Mouse (Mus musculus) macrophage (primary cell): ENCODE measurements around the gene Tle6. TPM values are rescaled to one million over a fixed set of nuclear protein-coding genes. Genes with fewer than 3 reads are reported as not detected.

Experiments
- H3K27ac ChIP-seq: fragments of 350-480 bp; formaldehyde crosslinking; 2 replicates; pipeline ENCODE4 v1.9.0; 2021
- H3K36me3 ChIP-seq: fragments of 350-480 bp; formaldehyde crosslinking; 2 replicates; pipeline ENCODE4 v1.9.0; 2021; ENCODE audit errors: inconsistent target
- H3K4me3 ChIP-seq: fragments of 350-480 bp; formaldehyde crosslinking; 2 replicates; pipeline ENCODE4 v1.9.0; 2021; ENCODE audit errors: inconsistent target
- H3K79me2 ChIP-seq: fragments of 350-480 bp; formaldehyde crosslinking; 2 replicates; pipeline ENCODE4 v1.9.0; 2021; ENCODE audit errors: inconsistent target
- WGBS: methylation state at CpG from one replicate; pipeline ENCODE4 v1.1.7; 2026; ENCODE audit warnings: inconsistent platforms; ENCODE audit not compliant: missing documents; 5-methylcytosine and 5-hydroxymethylcytosine counted together
- polyA plus RNA-seq: library from polyadenylated mRNA; stranded (reverse); fragments of 250-400 nt; gene quantifications from 3 replicates; pipeline ENCODE4 v1.2.4, GENCODE M21; 2018; ENCODE audit warnings: inconsistent platforms

The Tle6 gene
- polyA plus RNA-seq, 1 experiment from 2014 or later = 17.4 TPM

DNA sequence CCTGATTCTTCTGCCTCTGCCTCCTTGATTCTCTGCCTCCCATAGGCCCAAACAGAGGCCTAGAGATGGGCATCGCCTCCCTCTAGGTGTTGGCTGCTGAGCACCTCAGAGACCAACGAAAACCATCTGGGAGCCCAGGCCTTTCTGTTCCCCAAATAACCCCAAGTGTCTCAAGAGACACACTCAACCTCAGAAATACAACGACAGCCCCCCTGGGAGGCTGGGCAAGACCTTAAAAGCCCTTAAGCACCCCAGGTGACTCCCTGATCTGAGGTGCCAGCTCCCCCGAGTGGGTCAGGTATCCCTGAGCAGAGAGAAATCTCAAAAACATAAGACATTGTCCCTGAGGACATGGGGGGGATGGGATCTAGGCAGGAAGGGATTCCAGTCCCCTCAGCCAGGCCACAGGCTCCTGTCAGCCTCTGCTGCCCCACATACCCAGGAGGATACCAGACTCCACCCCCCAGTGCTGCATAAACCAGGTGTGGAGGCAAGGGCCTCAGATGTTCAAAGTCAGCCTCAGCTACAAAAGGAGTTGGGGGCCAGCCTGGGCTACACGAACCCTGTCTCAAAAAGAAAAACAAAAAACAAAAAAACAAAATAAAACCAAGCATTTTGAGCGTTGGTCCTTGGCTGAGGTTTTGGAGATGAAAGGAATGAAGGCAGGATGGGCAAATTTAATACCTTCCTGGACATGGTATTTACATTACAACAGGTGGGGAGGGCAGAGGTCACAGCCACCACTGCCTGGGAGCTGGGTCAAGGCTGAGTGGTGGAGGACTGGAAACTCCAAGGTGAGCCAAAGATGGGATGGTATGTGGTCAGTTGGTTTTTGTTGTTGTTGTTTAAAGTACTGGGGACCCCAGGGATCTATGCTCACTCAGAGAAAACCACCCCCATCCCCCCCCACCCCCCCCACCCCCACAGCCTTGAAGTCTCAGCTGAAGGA lies 46.8 kb downstream of the Tle6 start:
- peaks cover 3% of the 10 kb centered on the region; the same call in 1 of the 2 replicates for H3K79me2 ChIP-seq
- H3K27ac ChIP-seq = no peak overlapping the region
- WGBS = 90% methylated on average over 6 of the region's 6 CpGs
- H3K36me3 ChIP-seq = no peaks in the 10 kb centered on the region
- H3K4me3 ChIP-seq = no peak overlapping the region

DNA sequence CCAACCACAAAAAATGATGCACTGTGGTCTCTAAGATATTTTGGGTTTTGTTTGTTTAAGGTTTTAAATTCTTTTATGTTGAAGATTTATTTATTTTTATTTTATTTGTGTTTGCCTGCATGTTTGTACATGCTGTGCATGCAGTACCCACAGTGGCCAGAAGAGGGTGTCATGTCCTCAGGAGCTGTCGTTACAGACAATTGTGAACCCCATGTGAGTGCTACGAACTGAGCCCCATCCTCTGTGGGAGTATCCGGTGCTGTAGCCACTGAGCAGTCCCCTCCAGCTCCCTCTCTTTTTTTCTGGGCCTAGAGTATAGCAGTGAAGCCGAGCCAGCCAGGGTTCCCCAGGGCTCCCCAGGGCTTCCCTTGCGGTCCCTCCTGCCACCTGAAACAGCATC lies 47.6 kb downstream of the Tle6 start:
- Histone ChIP-seq H3K27ac (no peak overlapping the region), H3K4me3 (no peak overlapping the region), H3K79me2 (no peaks in the 10 kb centered on the region), H3K36me3 (no peaks in the 10 kb centered on the region)
- 91% methylated on average over 5 of the region's 5 CpGs for WGBS

DNA sequence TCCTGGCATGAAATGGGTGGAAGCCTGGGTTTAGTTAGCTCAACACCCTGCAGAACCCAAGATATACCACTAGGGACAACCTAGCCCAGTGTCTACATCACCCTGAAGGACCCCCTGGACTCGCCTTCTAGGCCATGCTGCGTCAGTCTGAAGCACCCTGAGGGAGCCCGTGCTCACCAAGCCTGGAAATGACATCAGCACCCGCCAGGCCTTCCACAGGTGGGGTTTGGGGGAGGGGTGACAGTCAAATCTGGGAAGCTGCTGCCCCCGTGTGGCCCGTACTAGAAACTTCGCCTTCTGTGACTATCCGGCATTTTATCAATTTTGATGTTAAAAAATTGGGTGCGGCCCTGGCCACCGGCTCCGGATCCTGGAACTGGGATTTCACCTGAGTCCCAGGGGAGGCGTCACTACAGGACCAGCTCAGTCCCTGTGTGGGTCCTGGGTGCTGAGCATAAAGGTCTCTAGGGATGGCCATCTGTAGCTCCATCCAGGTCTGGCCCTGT lies 49.2 kb downstream of the Tle6 start:
- no peak overlapping the region for H3K27ac ChIP-seq
- under 1% methylated on average over 12 of the region's 12 CpGs for WGBS

DNA sequence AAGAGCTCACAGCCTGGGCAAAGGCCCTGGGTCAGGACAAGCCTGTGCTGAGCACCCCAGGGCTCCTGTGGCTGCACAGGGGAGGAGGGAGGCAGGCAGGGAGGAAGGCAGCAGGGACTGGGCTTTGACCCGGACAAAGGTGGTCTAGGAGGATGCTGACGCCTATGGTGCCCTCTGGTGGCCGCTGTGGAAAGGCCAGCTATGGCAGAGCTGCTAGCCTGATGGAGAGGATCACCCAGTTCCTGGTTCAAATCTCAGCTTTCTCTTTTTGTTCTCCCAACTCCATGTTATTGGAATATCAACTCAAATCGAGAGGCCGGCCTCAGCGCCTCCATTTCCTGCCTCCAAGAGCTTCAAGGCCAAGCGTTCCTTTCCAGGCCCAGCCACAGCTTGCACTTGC lies 50.6 kb downstream of the Tle6 start:
- no peak overlapping the region for H3K4me3 ChIP-seq
- H3K79me2 ChIP-seq = no peaks in the 10 kb centered on the region
- H3K27ac ChIP-seq = no peak overlapping the region
- no peaks in the 10 kb centered on the region for H3K36me3 ChIP-seq
- 19% methylated on average over 7 of the region's 7 CpGs for WGBS

More for the DNA sequence above, 49.2 kb downstream of the Tle6 start:
- H3K4me3 ChIP-seq = no peak overlapping the region
- H3K79me2 ChIP-seq = no peaks in the 10 kb centered on the region
- no peaks in the 10 kb centered on the region for H3K36me3 ChIP-seq

DNA sequence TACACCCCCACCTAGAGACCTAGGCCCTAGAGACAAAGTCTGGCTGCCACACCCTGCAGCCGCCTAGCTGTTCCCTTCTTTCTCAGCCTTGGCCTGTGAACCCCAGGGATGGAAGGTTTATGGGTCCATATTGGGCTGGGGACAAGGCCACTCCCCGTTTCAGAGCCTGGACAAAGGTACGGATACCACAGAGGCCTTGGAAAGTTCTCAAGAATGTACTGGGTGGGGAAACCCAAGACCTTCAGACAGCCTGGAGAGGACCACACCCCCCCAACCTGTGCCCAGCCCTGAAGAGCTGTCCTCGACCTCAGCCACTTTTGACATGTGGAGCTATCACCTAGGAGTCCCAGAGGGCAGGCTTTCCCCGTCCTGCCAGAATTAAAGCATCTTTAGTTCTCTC lies 51.9 kb downstream of the Tle6 start:
- Histone ChIP-seq H3K4me3 (no peak overlapping the region), H3K79me2 (peaks cover 5% of the 10 kb centered on the region), H3K27ac (no peak overlapping the region), H3K36me3 (no peaks in the 10 kb centered on the region)
- whole genome bisulfite sequencing = 91% methylated on average over 5 of the region's 5 CpGs

DNA sequence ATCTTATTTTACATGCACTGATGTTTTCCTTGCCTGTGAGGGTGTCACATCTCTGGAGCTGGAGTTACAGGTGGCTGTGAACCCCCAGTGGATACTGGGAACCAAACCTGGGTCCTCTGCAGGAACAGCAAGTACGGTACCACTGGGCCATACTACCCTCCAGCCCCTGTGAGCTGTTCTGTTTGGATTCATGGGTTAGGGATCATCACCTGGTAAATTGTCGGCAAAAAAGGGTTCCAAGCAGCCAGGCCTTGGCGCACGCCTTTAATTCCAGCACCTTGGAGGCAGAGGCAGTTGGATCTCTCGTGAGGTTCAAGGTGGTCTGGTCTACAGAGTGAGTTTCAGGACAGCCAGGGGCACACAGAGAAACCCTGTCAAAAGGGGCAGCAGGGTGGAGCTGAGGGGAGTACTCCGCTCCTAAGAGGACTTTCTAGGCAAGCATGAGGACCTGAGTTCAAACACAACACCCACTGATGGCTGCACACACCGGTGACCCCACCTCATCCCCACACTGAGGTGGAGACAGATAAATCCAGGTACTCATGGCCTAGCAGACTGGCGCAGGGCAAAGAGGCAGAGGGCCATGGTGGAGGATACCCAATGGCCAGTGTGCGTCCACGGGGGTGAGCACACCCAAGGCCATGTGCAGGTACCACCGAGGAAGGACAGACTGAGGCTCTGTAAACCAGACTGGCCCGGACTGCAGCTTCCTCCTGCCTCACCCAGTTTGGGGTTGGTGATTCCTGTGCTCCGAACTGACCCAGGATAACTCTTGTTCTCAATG lies 53.9 kb downstream of the Tle6 start:
- Histone ChIP-seq H3K4me3 (no peak overlapping the region), H3K27ac (no peak overlapping the region), H3K36me3 (no peaks in the 10 kb centered on the region), H3K79me2 (peaks cover 25% of the 10 kb centered on the region)
- 94% methylated on average over 13 of the region's 13 CpGs for WGBS

DNA sequence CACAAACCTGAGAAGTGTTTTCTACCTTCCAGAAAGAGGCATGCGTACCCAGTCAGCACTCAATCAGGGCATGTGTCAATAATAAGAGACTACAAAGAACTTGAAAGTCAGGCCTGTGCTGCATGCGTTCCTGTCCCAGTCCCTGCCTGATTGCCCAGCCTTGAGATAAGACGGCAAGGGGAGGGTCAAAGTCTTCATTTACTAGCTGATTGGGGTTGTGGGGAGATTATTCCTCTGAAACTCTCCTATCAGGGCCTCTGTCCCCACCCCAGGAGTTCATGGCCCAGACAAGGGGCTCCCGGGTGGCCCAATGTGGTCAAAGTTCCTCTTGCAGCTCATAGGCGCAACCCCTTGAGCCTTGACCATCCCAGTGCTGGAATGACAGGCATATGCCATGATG lies 54.5 kb downstream of the Tle6 start:
- WGBS = 97% methylated on average over 5 of the region's 5 CpGs
- Histone ChIP-seq H3K4me3 (no peak overlapping the region), H3K27ac (no peak overlapping the region), H3K79me2 (peaks cover 31% of the 10 kb centered on the region), H3K36me3 (no peaks in the 10 kb centered on the region)

DNA sequence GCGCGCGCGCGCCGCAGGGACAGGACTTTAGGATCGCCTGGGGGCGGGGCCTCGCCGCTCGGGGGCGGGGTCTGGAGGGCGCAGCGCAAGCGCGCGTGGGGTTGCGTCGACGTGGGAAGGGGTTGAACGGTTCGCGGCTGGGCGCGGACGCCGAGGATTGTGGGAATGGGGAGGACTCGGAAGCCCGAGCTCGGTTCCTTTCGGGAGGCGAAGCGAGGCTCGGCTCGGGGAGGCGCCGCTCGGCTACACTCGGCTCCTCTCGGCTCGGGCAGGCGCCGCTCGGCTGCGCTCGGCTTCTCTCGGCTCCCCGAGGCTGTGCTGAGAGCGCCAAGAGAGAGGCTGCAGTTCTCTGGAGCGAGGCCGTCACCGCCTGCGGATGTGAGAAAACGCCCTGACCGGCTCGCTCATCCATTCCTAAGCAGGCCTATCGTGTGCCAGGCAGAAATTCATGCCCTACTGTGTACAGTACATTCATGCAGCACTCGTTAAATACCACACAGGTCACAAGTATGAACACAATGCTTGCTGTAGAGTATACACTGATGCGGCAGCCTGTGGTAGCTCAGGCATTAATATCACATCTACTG lies 55.6 kb downstream of the Tle6 start, which contains the start of gene Gna11:
Gna11 (minus strand) TSS at position 30 of the 587 bp plus-strand sequence.
- H3K4me3 ChIP-seq = peak within 1 kb of the TSS; percentile 57
- H3K36me3 ChIP-seq = no peaks in the 10 kb centered on the region
- 1% methylated on average over 45 of the region's 59 CpGs for WGBS
- H3K79me2 ChIP-seq = peaks cover 42% of the 10 kb centered on the region
- H3K27ac ChIP-seq = peak within 1 kb of the TSS; percentile 19; the same call in 1 of the 2 replicates

DNA sequence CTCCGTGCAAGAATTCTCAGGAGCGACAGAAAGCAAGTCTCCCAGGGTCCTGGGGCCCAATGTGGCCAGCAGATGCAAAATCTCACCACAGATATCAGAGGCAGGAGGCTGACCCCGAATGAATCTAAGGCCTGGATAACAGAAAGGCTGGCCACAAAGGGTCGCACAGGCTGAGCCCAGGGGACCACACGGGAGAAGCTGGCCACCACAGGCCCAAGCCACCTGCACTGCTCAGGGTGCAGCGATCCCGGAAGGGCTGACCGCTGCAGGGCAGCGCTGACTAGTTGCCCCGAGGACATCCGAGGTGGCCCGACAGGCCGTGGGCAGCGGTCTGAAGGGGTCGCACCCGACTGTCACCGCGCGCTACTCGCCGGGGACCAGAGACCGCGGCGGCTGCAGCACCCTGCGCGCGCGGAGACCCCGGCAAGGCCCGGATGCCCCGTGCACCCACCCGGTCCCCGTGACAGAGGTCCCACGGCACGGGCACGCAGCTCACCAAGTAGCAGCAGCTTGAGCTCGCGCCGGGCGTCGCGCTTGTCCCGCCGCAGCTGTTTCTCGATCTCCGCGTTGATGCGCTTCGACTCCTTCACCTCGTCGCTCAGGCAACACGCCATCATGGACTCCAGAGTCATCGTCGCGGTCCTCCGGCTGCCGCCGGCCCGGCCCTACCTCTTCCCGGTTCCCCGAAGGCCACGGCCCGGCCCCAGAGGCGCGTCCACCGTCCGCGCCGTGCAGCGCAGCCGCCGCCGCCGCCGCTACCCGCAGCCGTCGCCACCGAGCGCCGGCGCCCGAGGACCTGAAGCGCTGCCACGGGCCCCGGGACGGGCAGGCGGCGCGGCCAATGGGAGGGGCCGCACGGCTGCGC lies 56.3 kb downstream of the Tle6 start:
- H3K79me2 ChIP-seq = peaks cover 49% of the 10 kb centered on the region
- H3K36me3 ChIP-seq = no peaks in the 10 kb centered on the region
- H3K27ac ChIP-seq = no peak overlapping the region
- H3K4me3 ChIP-seq = peak overlapping the region; percentile 57
- WGBS = under 1% methylated on average over 80 of the region's 93 CpGs

DNA sequence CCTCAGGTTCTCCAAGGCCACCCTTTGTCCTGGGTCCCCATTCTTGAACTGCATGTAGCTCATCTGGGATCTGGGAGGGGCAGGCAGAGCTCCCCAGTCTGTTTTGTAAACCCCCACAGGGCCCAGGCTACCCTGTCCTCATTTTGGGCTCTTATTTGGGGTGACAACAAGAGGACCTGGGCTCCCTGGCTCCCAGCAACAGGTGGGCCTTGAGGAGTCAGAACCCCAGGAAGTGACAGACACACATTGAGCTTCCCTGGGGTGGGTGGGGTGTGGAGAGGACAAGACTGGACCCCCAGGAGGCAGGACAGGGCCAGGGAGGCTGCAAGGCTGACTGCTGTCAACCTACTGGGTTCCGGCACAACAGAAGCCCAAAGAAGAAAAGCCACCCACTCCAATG lies 57.2 kb downstream of the Tle6 start:
- no peak overlapping the region for H3K27ac ChIP-seq
- H3K79me2 ChIP-seq = peaks cover 58% of the 10 kb centered on the region
- 89% methylated on average over 1 of the region's 1 CpGs for WGBS
- no peaks in the 10 kb centered on the region for H3K36me3 ChIP-seq
- peak overlapping the region; percentile 57 for H3K4me3 ChIP-seq

DNA sequence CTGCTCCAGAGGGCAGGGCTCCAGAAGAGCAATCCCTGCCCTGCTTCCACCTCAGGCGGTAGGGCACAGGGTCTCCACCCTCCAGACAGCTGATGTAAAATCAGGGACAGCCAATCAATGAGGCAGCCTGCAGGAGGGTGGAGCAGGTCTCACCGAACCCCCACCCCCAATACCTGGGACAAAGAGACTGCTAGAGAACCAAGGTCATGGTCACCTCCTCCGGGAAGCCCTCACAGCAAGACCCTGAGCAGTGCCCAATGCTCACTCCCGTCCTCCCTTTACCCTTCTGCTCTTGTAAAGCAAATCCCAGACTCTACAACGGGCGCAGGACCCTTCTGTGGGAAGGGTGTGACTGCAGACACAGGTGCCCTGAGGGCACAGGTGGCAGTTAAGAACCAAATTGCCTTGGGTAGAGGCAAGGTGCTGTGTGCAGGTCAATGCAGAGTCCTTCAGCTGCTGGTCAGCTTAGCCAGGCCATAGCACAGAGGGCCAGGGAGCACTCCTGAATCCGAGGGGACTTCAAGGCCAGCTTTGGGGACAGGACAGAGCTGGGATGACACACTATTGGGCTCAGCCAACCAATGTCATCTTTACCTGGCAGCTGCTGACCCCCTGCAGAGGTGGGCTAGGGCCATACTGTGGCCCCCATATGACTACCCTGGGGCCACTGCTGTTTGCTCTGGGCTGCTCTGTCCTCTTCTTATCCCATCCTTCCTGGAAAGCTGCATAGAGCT lies 58.0 kb downstream of the Tle6 start:
- 93% methylated on average over 7 of the region's 7 CpGs for WGBS
- H3K4me3 ChIP-seq = no peak overlapping the region
- H3K79me2 ChIP-seq = peaks cover 66% of the 10 kb centered on the region
- no peak overlapping the region for H3K27ac ChIP-seq
- H3K36me3 ChIP-seq = no peaks in the 10 kb centered on the region

DNA sequence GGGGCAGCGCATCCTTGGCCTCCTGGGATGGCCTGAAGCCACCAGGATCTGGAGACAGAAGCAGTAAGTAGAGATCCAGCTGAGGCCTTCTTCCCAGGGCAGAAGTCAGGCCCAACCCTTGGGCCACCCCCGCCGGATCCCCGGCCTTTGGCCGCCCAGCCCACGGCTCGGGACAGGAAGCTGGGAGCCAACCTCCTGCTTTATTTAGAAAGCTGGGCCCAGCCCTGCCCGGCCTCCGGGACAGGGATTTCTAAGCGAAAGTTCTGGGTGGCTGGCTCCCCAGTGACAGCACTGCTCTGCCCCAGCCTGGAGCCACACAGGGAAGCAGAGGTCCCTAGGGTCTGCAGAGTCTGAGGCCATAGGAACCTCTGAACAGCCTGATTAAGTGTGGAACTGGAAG lies 59.1 kb downstream of the Tle6 start:
- H3K36me3 ChIP-seq = no peaks in the 10 kb centered on the region
- H3K27ac ChIP-seq = no peak overlapping the region
- H3K4me3 ChIP-seq = no peak overlapping the region
- H3K79me2 ChIP-seq = peaks cover 77% of the 10 kb centered on the region
- 88% methylated on average over 10 of the region's 10 CpGs for WGBS

DNA sequence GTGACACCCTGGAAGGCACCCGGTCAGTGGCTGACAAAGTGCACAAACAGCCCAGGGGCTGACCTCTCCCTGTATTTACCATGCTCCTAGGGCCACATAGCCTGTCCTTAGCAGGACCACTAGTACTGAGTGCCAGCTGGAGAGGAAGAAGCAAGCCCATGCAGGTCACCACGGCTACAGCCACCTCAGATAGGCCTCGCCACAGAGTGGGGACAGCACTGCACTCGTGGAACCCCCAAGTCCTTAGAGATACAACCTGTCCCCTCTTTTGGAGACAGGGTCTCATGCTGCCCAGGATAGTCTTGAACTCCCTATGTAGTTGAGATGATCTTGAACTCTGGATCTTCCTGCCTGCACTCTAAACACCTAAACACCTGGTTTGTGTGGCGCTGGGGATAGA lies 59.5 kb downstream of the Tle6 start:
- 79% methylated on average over 5 of the region's 5 CpGs for WGBS
- H3K79me2 ChIP-seq = peaks cover 81% of the 10 kb centered on the region
- no peaks in the 10 kb centered on the region for H3K36me3 ChIP-seq
- H3K4me3 ChIP-seq = no peak overlapping the region
- no peak overlapping the region for H3K27ac ChIP-seq
